Mouse (Mus musculus) liver, adult 2 months (tissue): ENCODE measurements around the gene Pygo2.

Source experiments
- CTCF ChIP-seq: fragments of 200-500 bp; IDR thresholded peaks from 2 replicates; pipeline ENCODE4 v1.5.1; 2011; ENCODE audit warnings: low read depth, low read length, control low read depth
- POLR2A ChIP-seq: fragments of 200-500 bp; IDR thresholded peaks from 2 replicates; pipeline ENCODE4 v1.6.1; 2011; ENCODE audit warnings: low read length, control low read depth; ENCODE audit not compliant: insufficient read depth; ENCODE audit errors: extremely low read depth

DNA sequence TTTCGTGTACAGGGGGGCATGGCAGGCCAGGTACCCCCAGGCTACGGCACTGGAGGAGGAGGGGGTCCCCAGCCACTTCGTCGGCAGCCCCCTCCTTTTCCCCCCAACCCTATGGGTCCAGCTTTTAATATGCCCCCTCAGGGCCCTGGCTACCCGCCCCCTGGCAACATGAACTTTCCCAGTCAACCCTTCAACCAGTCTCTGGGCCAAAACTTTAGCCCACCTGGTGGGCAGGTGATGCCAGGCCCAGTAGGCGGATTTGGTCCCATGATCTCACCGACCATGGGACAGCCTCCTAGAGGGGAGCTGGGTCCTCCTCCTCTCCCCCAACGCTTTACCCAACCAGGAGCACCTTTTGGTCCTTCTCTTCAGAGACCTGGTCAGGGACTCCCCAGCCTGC, 2.6 kb downstream of the Pygo2 start:
- no peak for TF ChIP-seq POLR2A
- no peak for TF ChIP-seq CTCF
